Mouse (Mus musculus) ZHBTc4 (cell line): ENCODE data around the gene Creld2.

ENCODE experiments used
- DNase-seq: peaks from one replicate; pipeline ENCODE4 v3.0.0-alpha.2; 2011; ENCODE audit warnings: low read depth, low spot score

Gene Creld2

DNA sequence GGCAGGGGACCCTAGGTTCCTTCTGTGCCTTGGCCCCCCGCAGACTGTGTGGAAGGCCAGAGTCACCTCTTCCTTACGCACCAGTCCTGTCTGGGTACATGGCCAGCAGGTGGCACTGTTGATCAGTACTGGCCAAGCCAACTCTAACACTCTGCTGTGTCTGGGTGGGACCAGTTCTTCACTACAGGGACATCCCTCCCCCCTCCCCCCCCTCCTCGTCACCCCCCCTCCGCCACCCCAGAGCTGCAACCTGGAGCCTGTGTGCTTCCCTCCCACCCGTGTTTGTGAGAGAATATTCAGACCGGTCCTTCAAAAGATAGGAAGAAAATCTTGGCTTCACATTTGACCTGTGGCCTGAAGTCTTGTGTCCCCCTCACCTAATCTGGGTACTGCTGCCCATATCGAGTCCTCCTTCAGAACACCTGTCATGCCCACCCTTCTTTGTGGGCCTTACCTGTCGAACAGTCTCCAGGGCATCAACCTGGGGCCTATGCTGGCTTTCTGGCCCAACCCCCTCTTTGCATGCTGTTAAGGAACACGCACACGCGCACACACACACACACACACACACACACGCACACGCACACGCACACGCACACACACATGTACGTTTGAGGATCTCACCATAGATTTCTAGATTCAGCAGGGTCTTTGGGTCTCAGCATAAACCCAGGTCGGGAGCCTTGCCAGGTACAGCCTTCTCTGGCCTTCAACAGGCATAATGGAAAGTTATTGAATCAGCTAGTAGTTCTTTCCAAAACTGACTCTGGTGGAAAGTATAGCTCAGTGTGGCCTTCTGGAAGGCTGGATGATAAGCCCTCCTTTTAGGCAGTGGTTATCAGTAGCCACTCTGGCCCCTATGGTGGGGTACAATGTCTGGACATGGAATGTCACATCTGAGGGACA, 9.6 kb downstream of the Creld2 start:
- DNase-seq: peak; percentile 87

GRCm38 (mm10) chr15:88829791-88830440, 10.5 kb downstream of the Creld2 start:
- DNase-seq: no peak

DNA sequence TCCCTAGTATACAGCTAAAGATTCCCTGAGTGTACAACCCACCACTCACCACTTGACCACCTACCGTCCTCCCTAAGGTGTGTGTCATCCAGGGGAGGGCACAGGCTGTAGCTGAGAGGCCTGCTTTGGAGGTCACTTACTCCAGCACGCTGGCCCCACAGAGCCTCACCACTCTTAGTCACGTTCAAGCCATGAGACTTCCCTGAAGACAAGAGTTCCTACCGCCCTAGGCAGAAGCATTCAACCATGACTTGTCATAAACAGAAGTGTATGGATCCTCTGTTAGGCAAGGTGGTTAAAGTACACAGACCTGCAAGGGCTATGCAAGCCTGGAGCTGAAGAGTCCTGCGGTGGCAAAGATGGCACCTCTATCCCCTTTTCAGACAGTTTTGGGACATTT, 11.2 kb downstream of the Creld2 start:
- no peak for DNase-seq

GRCm38 (mm10) chr15:88831482-88831881, 12.0 kb downstream of the Creld2 start:
- no peak for DNase-seq

DNA sequence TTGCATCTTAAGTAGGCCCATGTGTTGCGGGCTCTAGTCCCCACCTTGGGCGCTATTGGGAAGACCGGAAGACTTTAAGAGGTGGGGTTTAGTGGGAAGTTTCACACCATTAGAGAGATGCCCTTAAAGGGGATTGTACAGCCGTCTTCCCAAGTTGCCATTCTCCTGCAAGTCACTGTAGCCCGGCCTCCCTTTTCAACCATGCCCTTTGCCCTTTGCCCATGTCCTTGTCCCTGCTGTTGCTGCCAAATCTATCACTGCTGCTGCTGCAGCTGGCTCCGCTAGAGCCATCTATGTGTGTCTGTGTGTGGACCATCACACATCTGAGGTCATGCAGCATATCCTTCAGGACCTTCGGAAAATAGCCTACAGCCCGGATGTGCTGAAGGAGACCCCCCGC, 13.1 kb downstream of the Creld2 start:
- no peak for DNase-seq

- peak; percentile 58 for DNase-seq
Measured at GRCm38 (mm10) chr15:88836031-88836430, 16.6 kb downstream of the Creld2 start.

GRCm38 (mm10) chr15:88836571-88836970, 17.1 kb downstream of the Creld2 start:
- DNase-seq: no peak

- DNase-seq: peak; percentile 97
Measured at GRCm38 (mm10) chr15:88837199-88837932, 17.9 kb downstream of the Creld2 start.

- DNase-seq: peak; percentile 82
Measured at GRCm38 (mm10) chr15:88837977-88838376, 18.5 kb downstream of the Creld2 start.

DNA sequence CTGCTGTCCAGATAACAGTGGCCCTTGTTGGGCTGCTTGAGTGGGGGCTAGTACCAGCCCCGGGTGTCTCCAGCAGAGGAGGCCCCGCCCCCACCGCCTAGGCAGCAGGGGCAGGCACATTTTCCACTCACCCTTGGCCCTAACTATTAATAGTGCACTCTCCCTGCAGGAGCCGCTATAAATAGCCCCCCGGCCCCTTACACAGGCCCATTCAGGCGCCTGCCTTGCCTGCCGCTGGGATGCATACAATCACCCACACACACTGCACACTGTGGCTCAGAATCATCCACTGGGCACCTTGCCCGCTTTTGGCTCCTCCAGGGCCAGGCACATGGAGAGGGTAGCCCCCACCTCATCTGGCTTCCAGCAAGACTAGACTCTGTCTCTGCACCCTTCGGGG, 19.8 kb downstream of the Creld2 start:
- no peak for DNase-seq

DNA sequence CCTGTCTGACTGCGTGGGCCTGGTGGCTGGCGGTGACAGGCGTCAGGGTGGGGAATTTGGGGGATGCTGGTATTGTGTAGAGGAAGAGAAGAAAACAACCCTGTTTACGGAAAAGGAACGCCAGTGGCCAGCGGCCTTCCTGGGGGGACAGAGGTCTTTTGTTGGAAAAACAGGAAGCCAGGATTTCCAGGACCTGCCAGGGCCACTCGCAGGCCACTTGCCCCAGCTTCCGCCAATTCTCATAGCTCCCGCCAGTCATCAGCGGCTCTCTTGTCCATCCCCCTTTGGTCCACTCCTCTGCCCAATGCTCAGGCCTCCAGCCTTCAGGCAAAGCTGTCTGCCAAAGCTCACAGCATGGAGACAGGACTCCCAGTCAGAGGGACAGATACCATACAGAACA, 20.7 kb downstream of the Creld2 start:
- no peak for DNase-seq

DNA sequence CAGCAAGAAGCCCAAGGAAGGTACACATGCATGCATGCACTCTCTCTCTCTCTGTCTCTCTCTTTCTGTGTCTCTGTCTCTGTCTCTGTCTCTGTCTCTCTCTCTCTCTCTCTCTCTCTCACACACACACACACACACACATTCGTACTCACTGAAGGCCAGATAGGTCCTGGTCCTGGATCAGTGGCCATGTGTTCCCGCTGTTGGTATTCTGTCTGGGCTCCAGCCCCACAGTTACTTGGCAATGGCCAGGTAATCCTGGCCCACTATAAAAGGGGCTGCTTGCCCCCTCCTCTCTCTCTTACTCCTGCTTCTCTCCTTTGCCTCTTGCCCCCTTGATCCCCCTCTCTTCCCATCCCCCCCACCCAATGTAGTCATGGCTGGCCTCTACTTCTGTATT, 21.7 kb downstream of the Creld2 start:
- no peak for DNase-seq

DNA sequence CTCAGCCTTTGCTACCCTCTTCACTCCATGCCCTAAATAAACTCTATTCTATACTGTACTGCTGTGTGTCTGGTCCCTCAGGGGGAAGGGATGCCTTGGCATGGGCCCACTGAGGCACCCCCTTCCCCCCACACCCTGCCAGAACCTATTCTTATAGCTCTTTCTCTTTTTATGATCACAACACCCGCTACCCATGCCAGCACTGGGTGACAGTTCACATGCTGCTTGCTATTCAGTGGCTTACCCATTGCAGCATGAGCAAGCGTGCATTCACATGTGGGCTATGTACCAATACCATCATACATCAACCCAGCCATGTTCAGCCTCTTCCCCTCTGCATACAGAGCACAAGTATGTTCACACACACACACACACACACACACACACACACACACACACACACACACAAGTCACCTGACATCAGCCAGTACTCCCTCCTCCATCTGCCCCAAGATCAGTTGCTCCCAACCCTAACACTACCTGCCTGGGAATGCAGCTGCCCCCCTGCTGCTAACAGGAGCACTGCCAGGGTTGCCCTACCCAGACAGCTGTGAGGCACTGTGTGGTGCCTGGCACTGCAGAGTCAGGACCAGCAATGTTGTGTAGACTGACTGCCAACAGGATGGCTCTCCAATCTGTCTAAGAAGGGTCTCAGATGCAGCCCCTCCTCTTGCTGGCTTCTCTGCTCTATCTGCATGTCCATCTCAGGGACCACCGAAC, 22.3 kb downstream of the Creld2 start:
- DNase-seq: no peak

GRCm38 (mm10) chr15:88842300-88842673, 22.8 kb downstream of the Creld2 start:
- DNase-seq: no peak

- no peak for DNase-seq
Measured at GRCm38 (mm10) chr15:88843486-88844097, 24.1 kb downstream of the Creld2 start.

GRCm38 (mm10) chr15:88844966-88845365, 25.5 kb downstream of the Creld2 start:
- no peak for DNase-seq

GRCm38 (mm10) chr15:88848661-88849060, 29.2 kb downstream of the Creld2 start:
- DNase-seq: no peak

DNA sequence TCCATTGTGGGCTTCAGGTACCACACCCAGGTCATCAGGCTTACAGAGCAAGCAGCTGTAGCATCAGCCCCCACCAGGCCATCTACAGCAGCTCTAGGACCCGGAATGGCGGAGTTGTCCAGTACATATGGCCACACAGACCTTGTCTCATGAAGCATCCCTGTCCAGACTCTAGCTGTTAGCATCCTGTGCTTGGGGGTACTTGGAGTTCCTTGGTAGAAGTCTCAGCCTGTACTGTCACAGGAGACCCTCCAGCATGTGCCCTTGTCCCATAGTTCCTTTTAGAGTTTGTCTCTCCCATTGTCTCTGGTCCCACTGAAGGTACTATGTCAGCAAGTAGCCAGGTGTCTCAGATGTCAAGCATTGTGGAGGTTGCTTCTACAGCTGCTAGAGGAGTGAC, 30.2 kb downstream of the Creld2 start:
- no peak for DNase-seq

DNA sequence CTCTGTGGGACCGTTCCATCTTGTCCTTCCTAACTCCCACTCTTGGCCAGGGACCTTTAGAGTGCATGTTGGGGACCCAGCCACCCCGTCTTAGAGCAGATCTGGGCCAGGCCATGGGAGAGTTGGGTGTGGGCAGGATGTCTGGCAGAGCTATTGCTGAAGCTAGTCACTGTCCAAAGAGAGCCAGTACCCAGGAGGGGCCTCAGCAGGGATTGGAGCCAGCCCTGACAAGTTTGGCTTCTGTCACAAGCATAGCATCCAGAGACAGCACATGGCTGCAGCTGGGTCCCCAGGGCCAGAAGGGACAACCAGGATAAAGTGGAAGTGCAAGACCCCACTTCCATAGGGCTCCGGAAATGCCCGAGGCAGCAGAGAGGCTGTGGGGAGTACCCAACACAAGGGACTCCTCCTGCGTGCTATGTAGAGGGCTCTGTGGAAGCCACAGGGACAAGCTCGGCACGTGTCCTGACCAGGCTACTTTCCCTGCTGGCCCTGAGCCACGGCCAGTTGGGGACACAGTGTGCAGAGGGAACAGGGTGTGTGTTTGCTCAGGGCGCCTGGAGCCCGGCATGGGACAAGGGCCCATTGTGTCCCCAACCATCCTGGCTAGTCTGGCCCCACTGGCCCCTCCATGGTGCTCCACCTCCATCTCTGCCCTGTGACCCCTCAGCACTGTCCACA, 30.8 kb downstream of the Creld2 start:
- no peak for DNase-seq

- no peak for DNase-seq
Measured at GRCm38 (mm10) chr15:88851076-88851475, 31.6 kb downstream of the Creld2 start.
